Comparison of ENCODE assay signal across 24 mouse cellular contexts in the genomic region with DNA sequence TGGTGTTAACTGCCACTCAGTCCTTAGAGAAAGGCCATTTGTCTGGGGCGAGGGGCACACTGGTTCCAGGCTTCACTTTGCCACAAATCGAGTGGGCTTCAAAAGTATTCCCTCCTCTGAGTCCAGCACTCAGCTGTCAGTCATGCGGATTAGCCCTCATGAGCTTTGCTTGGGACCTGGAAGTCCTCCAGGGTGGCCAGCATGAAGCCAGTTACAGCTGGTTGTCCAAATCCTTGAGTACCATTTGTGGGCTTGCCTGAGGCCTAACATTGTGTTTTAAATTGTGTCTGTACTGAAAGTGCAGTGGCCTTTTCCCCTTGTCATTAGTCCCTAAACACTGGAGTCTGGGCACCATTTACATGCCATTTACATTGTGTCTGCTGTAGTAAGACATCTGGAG.
A peak's percentile ranks its signal among the peaks of the same experiment; 100 is the strongest.
DNase-seq lines count a peak whose midpoint lies in the region; ATAC-seq and TF ChIP-seq lines count a peak whose summit lies in the region.
"Had no signal": no experiment of that assay in that cellular context is flagged by ENCODE, and none has a peak within 500 bp of the region (broad histone marks: within the 10 kb centered on the region; RNA-seq: fewer than 3 reads in every experiment).

No protein-coding gene starts in this region.

- no peaks in the 10 kb centered on the region for H3K27me3 ChIP-seq in kidney, embryonic 15.5 days
- no peaks in the 10 kb centered on the region for H3K27me3 ChIP-seq in ES-Bruce4 (ENCODE audit: control insufficient read depth, insufficient read depth, low read length, poor library complexity, severe bottlenecking)
- no peaks in the 10 kb centered on the region for H3K27me3 ChIP-seq in kidney, embryonic 16.5 days (ENCODE audit: insufficient read depth, low read length)
- no peaks in the 10 kb centered on the region for H3K27me3 ChIP-seq in neural tube, embryonic 15.5 days (replicated peaks)
- H3K27me3 ChIP-seq: embryonic facial prominence, embryonic 12.5 days; hindbrain, embryonic 15.5 days; limb, embryonic 12.5 days; liver, embryonic 12.5 days had no signal

- no peak overlapping the region for H3K27ac ChIP-seq in kidney, embryonic 15.5 days
- H3K27ac ChIP-seq in ES-Bruce4 (ENCODE audit: insufficient read depth, low read length), result no peak overlapping the region
- H3K27ac ChIP-seq in kidney, embryonic 16.5 days (ENCODE audit: low read length), result no peak overlapping the region
- H3K27ac ChIP-seq in neural tube, embryonic 15.5 days (replicated peaks), result no peak overlapping the region
- H3K27ac ChIP-seq: embryonic facial prominence, embryonic 12.5 days; heart, adult 2 months; hindbrain, embryonic 15.5 days; limb, embryonic 12.5 days; liver, embryonic 12.5 days had no signal

- no peak overlapping the region for H3K4me2 ChIP-seq in kidney, embryonic 15.5 days
- H3K4me2 ChIP-seq in kidney, embryonic 16.5 days (replicated peaks; ENCODE audit: low read depth, low read length), result no peak overlapping the region
- H3K4me2 ChIP-seq in neural tube, embryonic 15.5 days, result no peak overlapping the region
- H3K4me2 ChIP-seq: embryonic facial prominence, embryonic 12.5 days; hindbrain, embryonic 15.5 days; limb, embryonic 12.5 days; liver, embryonic 12.5 days had no signal

- no peaks in the 10 kb centered on the region for H3K9me3 ChIP-seq in kidney, embryonic 15.5 days (replicated peaks)
- no peaks in the 10 kb centered on the region for H3K9me3 ChIP-seq in ES-Bruce4 (replicated peaks; ENCODE audit: control insufficient read depth, insufficient read depth, low read length, poor library complexity, severe bottlenecking)
- H3K9me3 ChIP-seq in kidney, embryonic 16.5 days (ENCODE audit: low read length), result no peaks in the 10 kb centered on the region
- no peaks in the 10 kb centered on the region for H3K9me3 ChIP-seq in neural tube, embryonic 15.5 days (replicated peaks)
- H3K9me3 ChIP-seq: embryonic facial prominence, embryonic 12.5 days; hindbrain, embryonic 15.5 days; limb, embryonic 12.5 days; liver, embryonic 12.5 days; megakaryocyte, embryonic 14.5 days had no signal

- DNase-seq in cerebellum, postnatal 10 days, result peak; percentile 49 to 67
- no peak for DNase-seq in cerebellum, adult 9-11 months
- peak; percentile 38 for DNase-seq in kidney, adult 18-20 months
- DNase-seq in frontal cortex, postnatal 10 days (ENCODE audit: low spot score in 2 of 2), result no peak
- DNase-seq: adrenal gland, postnatal 36 days; cerebellum, adult 9-10 months; gastrocnemius, postnatal 14 days; heart, adult 2 months; heart, postnatal 36 days; layer of hippocampus, adult 9-11 months; lung, adult 2 months; thymus, postnatal 36 days had no signal

- H3K9ac ChIP-seq in kidney, embryonic 15.5 days, result no peak overlapping the region
- no peak overlapping the region for H3K9ac ChIP-seq in ES-Bruce4 (ENCODE audit: low read depth, poor library complexity, severe bottlenecking)
- no peak overlapping the region for H3K9ac ChIP-seq in kidney, embryonic 16.5 days (replicated peaks; ENCODE audit: low read length)
- H3K9ac ChIP-seq in neural tube, embryonic 15.5 days (replicated peaks), result no peak overlapping the region
- H3K9ac ChIP-seq: embryonic facial prominence, embryonic 12.5 days; hindbrain, embryonic 15.5 days; limb, embryonic 12.5 days; liver, embryonic 12.5 days had no signal

- no peaks in the 10 kb centered on the region for H3K36me3 ChIP-seq in kidney, embryonic 15.5 days
- no peaks in the 10 kb centered on the region for H3K36me3 ChIP-seq in ES-Bruce4 (ENCODE audit: control insufficient read depth, insufficient read depth, low read length, poor library complexity, severe bottlenecking)
- no peaks in the 10 kb centered on the region for H3K36me3 ChIP-seq in kidney, embryonic 16.5 days (ENCODE audit: insufficient read depth, low read length)
- no peaks in the 10 kb centered on the region for H3K36me3 ChIP-seq in neural tube, embryonic 15.5 days
- H3K36me3 ChIP-seq: embryonic facial prominence, embryonic 12.5 days; G1E; hindbrain, embryonic 15.5 days; limb, embryonic 12.5 days; liver, embryonic 12.5 days had no signal

- H3K4me3 ChIP-seq in kidney, embryonic 15.5 days (replicated peaks), result no peak overlapping the region
- H3K4me3 ChIP-seq in ES-Bruce4 (ENCODE audit: low read depth, low read length), result no peak overlapping the region
- H3K4me3 ChIP-seq in kidney, embryonic 16.5 days (ENCODE audit: low read length), result no peak overlapping the region
- H3K4me3 ChIP-seq in neural tube, embryonic 15.5 days (replicated peaks), result no peak overlapping the region
- H3K4me3 ChIP-seq: embryonic facial prominence, embryonic 12.5 days; erythroblast, embryonic 14.5 days; heart, adult 2 months; hindbrain, embryonic 15.5 days; limb, embryonic 12.5 days; liver, embryonic 12.5 days; megakaryocyte, embryonic 14.5 days had no signal

- TF ChIP-seq EP300 in ES-Bruce4 (IDR thresholded peaks at IDR 0.05; ENCODE audit: insufficient read depth, low read depth, low read length), result peak; percentile 65; the same call in 1 of the 2 replicates

- 75% methylated on average over 3 of the region's 3 CpGs for WGBS in kidney, embryonic 15.5 days
- WGBS in kidney, embryonic 16.5 days, result 81% methylated on average over 3 of the region's 3 CpGs
- 77% methylated on average over 3 of the region's 3 CpGs for WGBS in neural tube, embryonic 15.5 days

- H3K4me1 ChIP-seq in kidney, embryonic 15.5 days, result peaks cover 11% of the 10 kb centered on the region
- H3K4me1 ChIP-seq in ES-Bruce4 (ENCODE audit: control insufficient read depth, insufficient read depth, low read length), result peaks cover 6% of the 10 kb centered on the region
- H3K4me1 ChIP-seq in kidney, embryonic 16.5 days (ENCODE audit: insufficient read depth, low read length), result peaks cover 9% of the 10 kb centered on the region
- no peaks in the 10 kb centered on the region for H3K4me1 ChIP-seq in neural tube, embryonic 15.5 days
- H3K4me1 ChIP-seq: liver, embryonic 12.5 days had no signal

- ATAC-seq in kidney, embryonic 15.5 days (replicated peaks; ENCODE audit: low FRiP score), result no peak
- 0 out of 2 replicates have a peak, but pooled peaks have one; percentile 6 for ATAC-seq in kidney, embryonic 16.5 days (ENCODE audit: low FRiP score, low TSS enrichment)
- no peak for ATAC-seq in neural tube, embryonic 15.5 days (ENCODE audit: low FRiP score)
- ATAC-seq: CD4-positive, CD25-positive, alpha-beta regulatory T cell, adult 4 months; liver, embryonic 12.5 days had no signal

- TF ChIP-seq POLR2A in ES-Bruce4 (IDR thresholded peaks at IDR 0.05; ENCODE audit: insufficient read depth, low read length), result no peak

- TF ChIP-seq CTCF in ES-Bruce4 (IDR thresholded peaks at IDR 0.05; ENCODE audit: low read depth, low read length), result no peak

Comparison
In these comparisons a context has a peak if more than half of its experiments do, and no peak if none do; other contexts are left out.
1. DNase-seq: peak in cerebellum, postnatal 10 days (2 of 2) and kidney, adult 18-20 months (single experiment); none in cerebellum, adult 9-11 months (single experiment) and frontal cortex, postnatal 10 days (0 of 2).